Mouse (Mus musculus) liver, embryonic 11.5 days (tissue): ENCODE data around the gene Gnb5. TPM values are rescaled to one million over a fixed set of nuclear protein-coding genes. Genes with fewer than 3 reads are reported as not detected.

Experiments used
- ATAC-seq: fragments of 200-750 bp; cut with Nextera tagmentation; replicated peaks from 2 replicates; pipeline ENCODE4 v1.8.0; 2017; ENCODE audit warnings: moderate number of reproducible peaks, mild to moderate bottlenecking, moderate TSS enrichment, moderate library complexity; ENCODE audit not compliant: low FRiP score
- DNase-seq: peaks from one replicate; pipeline ENCODE4 v3.0.0-alpha.2; 2017; ENCODE audit warnings: low spot score
- H3K27ac ChIP-seq: fragments of 300-500 bp; sonication (generic); 2 replicates; pipeline ENCODE4 v1.5.1; 2014; ENCODE audit warnings: mild to moderate bottlenecking, low read depth, low read length, control low read depth
- H3K27me3 ChIP-seq: fragments of 300-500 bp; sonication (generic); replicated peaks from 2 replicates; pipeline ENCODE4 v1.6.1; 2014; ENCODE audit warnings: low read length, mixed read lengths; ENCODE audit not compliant: control insufficient read depth, insufficient read depth
- H3K36me3 ChIP-seq: fragments of 300-500 bp; sonication (generic); 2 replicates; pipeline ENCODE4 v1.6.1; 2014; ENCODE audit warnings: mild to moderate bottlenecking, low read length, moderate library complexity, mixed read lengths; ENCODE audit not compliant: control insufficient read depth, insufficient read depth
- H3K4me1 ChIP-seq: fragments of 300-500 bp; sonication (generic); replicated peaks from 2 replicates; pipeline ENCODE4 v1.6.1; 2014; ENCODE audit warnings: low read length, mixed read lengths; ENCODE audit not compliant: control insufficient read depth, insufficient read depth
- H3K4me2 ChIP-seq: fragments of 300-500 bp; sonication (generic); 2 replicates; pipeline ENCODE4 v1.6.1; 2014; ENCODE audit warnings: mild to moderate bottlenecking, control low read depth, moderate library complexity
- H3K4me3 ChIP-seq: fragments of 300-500 bp; sonication (generic); 2 replicates; pipeline ENCODE4 v1.5.1; 2014; ENCODE audit warnings: low read depth, low read length, control low read depth
- H3K9ac ChIP-seq: fragments of 300-500 bp; sonication (generic); 2 replicates; pipeline ENCODE4 v1.6.1; 2014; ENCODE audit warnings: low read depth, low read length, control low read depth
- H3K9me3 ChIP-seq: fragments of 300-500 bp; sonication (generic); 2 replicates; pipeline ENCODE4 v1.6.1; 2016; ENCODE audit warnings: low read length, inconsistent platforms, mixed read lengths; ENCODE audit not compliant: control insufficient read depth
- WGBS: fragments of 180-500 bp; shearing (Covaris S2); extraction: QIAGEN DNeasy Blood & Tissue Kit; methylation state at CpG from one replicate; pipeline ENCODE4 v1.1.7; 2014; 5-methylcytosine and 5-hydroxymethylcytosine counted together
- polyA plus RNA-seq: library from polyadenylated mRNA; unstranded; fragments of >200 nt; fragmentation: Nextera tagmentation; extraction: Ambion mirVana; gene quantifications from 2 replicates; pipeline ENCODE4 v1.2.1, GENCODE M21; 2014

Gnb5 gene
- polyA plus RNA-seq, 1 experiment from 2014 or later = 9.2 TPM

DNA sequence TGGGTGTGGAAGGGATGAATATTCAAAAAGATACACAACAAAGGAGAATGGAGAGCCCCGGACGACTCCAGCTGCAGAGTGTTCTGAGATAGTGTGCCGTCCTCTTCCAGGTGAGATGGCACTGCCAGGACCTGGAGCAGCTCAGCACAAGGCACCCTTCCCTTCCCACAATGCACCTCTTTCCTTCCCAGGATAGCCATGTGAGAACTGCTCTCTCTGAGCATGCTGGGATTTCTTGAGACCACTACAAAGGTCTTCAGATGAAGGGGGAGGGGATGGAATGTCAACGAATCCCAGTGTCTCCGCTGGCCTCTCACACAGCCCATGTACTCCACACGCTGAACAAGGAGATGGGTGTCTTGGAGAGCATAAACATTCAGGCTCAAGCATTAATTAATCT is 18.5 kb upstream of the Gnb5 start:
- DNase-seq (no peak), ATAC-seq (no peak)
- Histone ChIP-seq H3K9me3 (no peaks in the 10 kb centered on the region), H3K4me2 (no peak overlapping the region), H3K9ac (no peak overlapping the region), H3K4me1 (no peaks in the 10 kb centered on the region), H3K4me3 (no peak overlapping the region), H3K27ac (no peak overlapping the region), H3K27me3 (no peaks in the 10 kb centered on the region), H3K36me3 (no peaks in the 10 kb centered on the region)
- 72% methylated on average over 6 of the region's 6 CpGs for WGBS

DNA sequence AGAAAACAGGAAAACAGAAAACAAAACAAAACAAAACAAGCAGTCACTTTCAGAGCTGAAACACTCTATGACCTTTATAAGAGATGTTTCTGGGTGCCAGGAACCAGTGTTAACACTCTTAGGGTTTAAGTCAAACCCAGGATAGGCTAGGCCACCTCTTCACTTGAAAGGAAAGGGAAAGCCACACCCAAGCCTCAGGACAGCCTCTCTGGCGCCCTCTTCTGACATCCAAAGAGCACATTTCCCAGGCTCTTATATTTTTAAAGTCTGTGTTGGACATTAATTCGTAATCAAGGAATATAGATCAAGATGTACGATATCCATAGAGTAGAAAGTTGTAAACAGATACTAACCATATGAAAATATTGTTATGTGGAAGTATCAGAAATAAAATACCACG is 16.5 kb upstream of the Gnb5 start:
- H3K36me3 ChIP-seq = no peaks in the 10 kb centered on the region
- no peaks in the 10 kb centered on the region for H3K27me3 ChIP-seq
- no peak overlapping the region for H3K4me3 ChIP-seq
- no peak for DNase-seq
- no peaks in the 10 kb centered on the region for H3K4me1 ChIP-seq
- no peak for ATAC-seq
- no peaks in the 10 kb centered on the region for H3K9me3 ChIP-seq
- no peak overlapping the region for H3K4me2 ChIP-seq
- H3K27ac ChIP-seq = no peak overlapping the region
- no peak overlapping the region for H3K9ac ChIP-seq
- 41% methylated on average over 4 of the region's 4 CpGs for WGBS

DNA sequence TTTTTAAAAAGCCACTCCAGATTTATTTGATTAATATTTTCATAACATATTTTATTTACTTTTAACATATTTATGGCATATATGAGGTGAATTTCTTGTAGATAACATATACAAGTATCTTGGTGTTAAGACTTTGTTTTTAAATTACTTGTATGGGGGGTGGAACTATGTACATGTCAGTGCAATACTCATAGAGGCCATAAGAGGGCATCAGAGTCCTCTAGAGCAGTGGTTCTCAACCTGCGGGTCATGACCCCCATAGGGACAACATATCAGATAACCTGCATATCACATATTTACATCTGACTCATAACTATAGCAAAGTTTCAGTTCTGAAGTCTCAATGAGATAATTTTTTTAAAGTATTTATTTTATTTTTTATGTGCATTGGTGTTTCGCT is 6.7 kb upstream of the Gnb5 start:
- Histone ChIP-seq H3K9me3 (no peaks in the 10 kb centered on the region), H3K36me3 (no peaks in the 10 kb centered on the region), H3K9ac (no peak overlapping the region), H3K27me3 (no peaks in the 10 kb centered on the region), H3K4me3 (no peak overlapping the region), H3K4me2 (no peak overlapping the region), H3K4me1 (no peaks in the 10 kb centered on the region), H3K27ac (no peak overlapping the region)
- DNase-seq (no peak), ATAC-seq (no peak)
- WGBS = 76% methylated on average over 2 of the region's 2 CpGs

DNA sequence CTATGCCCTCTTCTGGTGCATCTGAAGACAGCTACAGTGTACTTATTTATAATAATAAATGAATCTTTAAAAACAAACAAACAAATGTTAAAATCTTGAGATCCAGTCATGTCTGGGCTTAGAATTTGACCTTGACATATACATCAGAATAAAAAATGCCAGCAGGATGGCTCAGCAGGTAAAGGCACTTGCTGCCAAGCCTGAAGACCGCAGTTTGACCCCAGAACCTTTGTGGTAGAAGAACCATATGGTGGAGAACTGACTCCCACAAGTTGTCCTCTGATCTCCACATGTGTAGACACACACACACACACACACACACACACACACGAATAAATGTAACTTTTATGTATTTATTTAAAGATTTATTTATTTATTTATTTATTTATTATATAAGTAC is 3.1 kb upstream of the Gnb5 start:
- no peaks in the 10 kb centered on the region for H3K9me3 ChIP-seq
- H3K4me3 ChIP-seq = no peak overlapping the region
- no peaks in the 10 kb centered on the region for H3K36me3 ChIP-seq
- no peak overlapping the region for H3K27ac ChIP-seq
- no peak overlapping the region for H3K9ac ChIP-seq
- no peak overlapping the region for H3K4me2 ChIP-seq
- H3K4me1 ChIP-seq = no peaks in the 10 kb centered on the region
- no peaks in the 10 kb centered on the region for H3K27me3 ChIP-seq
- 71% methylated on average over 2 of the region's 2 CpGs for WGBS
- no peak for ATAC-seq
- no peak for DNase-seq

DNA sequence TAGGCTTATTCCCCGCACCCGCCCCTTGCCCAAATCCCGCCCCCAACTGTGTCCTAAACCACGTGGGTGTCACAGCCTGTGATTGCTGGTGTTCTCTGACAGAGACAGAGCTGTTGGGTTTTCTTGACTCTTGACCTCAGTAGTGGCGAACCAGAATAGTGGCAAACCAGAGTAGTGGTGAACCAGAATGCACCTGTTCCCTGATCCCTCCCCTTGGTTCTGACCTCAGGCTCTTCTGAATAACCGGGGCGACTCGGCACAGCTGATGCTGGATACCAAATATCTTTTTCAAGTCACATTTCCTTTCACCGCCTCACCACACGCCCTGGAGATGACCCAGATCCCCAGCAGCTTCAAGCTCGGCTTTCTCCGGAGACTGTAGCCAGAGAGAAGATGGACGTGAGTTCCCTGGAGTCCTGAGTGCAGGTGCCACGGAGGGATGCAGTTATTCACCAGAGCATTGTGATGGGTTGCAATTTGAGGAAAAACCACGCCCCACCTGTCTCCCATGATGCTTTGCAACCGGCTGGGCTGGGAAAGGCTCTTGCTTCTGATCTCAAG is 2.3 kb upstream of the Gnb5 start:
- H3K36me3 ChIP-seq = no peaks in the 10 kb centered on the region
- DNase-seq (no peak), ATAC-seq (no peak)
- WGBS = 29% methylated on average over 16 of the region's 16 CpGs
- H3K4me2 ChIP-seq = peak overlapping the region; percentile 49
- no peaks in the 10 kb centered on the region for H3K27me3 ChIP-seq
- H3K4me1 ChIP-seq = no peaks in the 10 kb centered on the region
- H3K9me3 ChIP-seq = no peaks in the 10 kb centered on the region
- no peak overlapping the region for H3K27ac ChIP-seq
- no peak overlapping the region for H3K9ac ChIP-seq
- no peak overlapping the region for H3K4me3 ChIP-seq

DNA sequence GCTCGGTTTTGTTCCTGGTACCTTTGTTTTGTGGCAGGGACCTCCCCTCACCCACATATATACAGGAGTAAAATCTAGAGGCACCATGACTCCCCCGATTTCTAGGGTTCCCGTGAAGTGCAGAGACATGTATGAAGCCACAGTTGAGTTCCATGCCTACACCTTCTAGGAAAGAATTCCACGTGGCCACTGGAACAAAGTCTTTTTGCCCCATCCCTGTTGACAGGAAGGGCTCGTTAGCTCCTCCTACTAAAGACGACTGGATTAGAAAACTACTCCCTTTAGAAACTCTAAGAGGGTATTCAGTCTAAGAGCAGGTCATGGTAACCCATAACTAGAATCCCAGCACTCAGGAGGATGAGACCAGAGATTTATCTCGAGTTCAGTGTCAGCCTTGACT is 1.8 kb upstream of the Gnb5 start:
- H3K4me2 ChIP-seq = peak overlapping the region; percentile 49
- H3K36me3 ChIP-seq = no peaks in the 10 kb centered on the region
- no peaks in the 10 kb centered on the region for H3K9me3 ChIP-seq
- WGBS = 30% methylated on average over 7 of the region's 7 CpGs
- ATAC-seq (no peak), DNase-seq (no peak)
- no peak overlapping the region for H3K4me3 ChIP-seq
- no peak overlapping the region for H3K27ac ChIP-seq
- no peak overlapping the region for H3K9ac ChIP-seq
- H3K4me1 ChIP-seq = no peaks in the 10 kb centered on the region
- H3K27me3 ChIP-seq = no peaks in the 10 kb centered on the region

DNA sequence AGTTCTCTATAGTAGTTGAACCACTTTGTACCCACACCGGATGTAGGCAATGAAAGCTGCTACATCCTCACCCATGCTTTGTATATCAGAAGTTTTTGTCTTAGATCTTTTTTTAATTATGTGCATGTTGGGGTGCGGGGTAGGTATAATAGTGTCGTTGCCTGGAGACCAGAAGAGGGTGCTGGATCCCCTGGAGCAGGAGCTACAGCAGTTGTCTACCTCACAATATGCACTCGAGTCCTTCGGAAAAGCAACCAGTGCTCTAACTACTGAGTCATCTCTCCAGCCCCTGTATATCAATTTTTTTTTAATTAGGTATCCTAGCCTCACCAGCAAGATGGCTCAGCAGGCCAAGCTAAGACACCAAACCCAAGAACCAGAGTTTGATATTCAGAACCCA is 927 bp downstream of the Gnb5 start:
- Histone ChIP-seq H3K27ac (no peak overlapping the region), H3K4me2 (no peak overlapping the region), H3K4me3 (no peak overlapping the region), H3K9ac (no peak overlapping the region), H3K36me3 (no peaks in the 10 kb centered on the region), H3K27me3 (no peaks in the 10 kb centered on the region), H3K9me3 (no peaks in the 10 kb centered on the region), H3K4me1 (no peaks in the 10 kb centered on the region)
- WGBS = 78% methylated on average over 5 of the region's 5 CpGs
- DNase-seq = no peak
- ATAC-seq = no peak

DNA sequence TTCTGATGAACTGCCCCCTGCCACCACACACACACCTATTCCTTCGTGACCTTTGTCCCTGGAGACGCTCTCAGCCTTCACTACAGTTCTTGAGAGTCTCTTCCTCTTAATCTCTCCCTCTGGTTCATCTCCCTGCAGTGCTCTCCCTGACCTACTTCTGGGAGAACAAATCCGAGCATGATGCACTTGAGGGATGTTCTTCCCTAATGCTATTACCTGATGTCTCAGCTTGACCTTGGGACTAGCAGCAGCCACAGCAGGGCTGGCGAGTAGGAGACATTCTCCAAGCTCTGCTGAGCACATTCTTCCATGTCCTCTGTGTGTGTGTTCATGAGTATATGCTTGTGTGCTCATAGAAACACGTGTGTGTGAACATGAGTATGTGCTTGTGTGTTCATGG is 2.5 kb downstream of the Gnb5 start:
- Histone ChIP-seq H3K36me3 (no peaks in the 10 kb centered on the region), H3K4me3 (no peak overlapping the region), H3K4me1 (no peaks in the 10 kb centered on the region), H3K9ac (no peak overlapping the region), H3K4me2 (no peak overlapping the region), H3K27ac (no peak overlapping the region), H3K9me3 (no peaks in the 10 kb centered on the region), H3K27me3 (no peaks in the 10 kb centered on the region)
- ATAC-seq (no peak), DNase-seq (no peak)
- 58% methylated on average over 5 of the region's 5 CpGs for whole genome bisulfite sequencing

DNA sequence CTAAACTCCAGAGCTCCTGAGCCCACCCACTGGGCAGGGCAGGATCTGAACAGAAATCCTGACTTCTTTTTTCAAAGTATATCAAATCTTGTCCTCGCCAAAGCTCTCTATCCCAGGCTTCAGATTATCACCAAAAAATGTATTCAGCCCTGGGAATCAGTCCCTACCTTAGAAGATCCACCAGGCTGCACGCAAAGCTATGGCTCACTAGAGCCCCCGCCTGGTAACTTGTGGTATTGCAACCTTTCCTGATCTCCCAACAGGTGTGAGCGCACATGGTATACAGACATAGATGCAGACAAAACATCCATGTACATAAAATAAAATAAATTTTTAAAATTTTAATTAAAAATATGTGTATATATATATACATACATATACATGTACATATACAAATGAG is 5.9 kb downstream of the Gnb5 start:
- no peaks in the 10 kb centered on the region for H3K36me3 ChIP-seq
- no peak overlapping the region for H3K9ac ChIP-seq
- H3K9me3 ChIP-seq = no peaks in the 10 kb centered on the region
- H3K27ac ChIP-seq = no peak overlapping the region
- H3K27me3 ChIP-seq = no peaks in the 10 kb centered on the region
- peak; percentile 62 for DNase-seq
- H3K4me1 ChIP-seq = no peaks in the 10 kb centered on the region; the same call in 1 of the 2 replicates
- H3K4me2 ChIP-seq = no peak overlapping the region
- H3K4me3 ChIP-seq = no peak overlapping the region
- WGBS = 16% methylated on average over 4 of the region's 4 CpGs
- no peak for ATAC-seq
